Mouse (Mus musculus) right cerebral cortex, postnatal 4 days (tissue): Measurements from ENCODE around the gene Tnik.

ENCODE experiments used
- DNase-seq: peaks from one replicate; pipeline ENCODE4 v3.0.0-alpha.2; 2022

The Tnik gene

GRCm38 (mm10) chr3:28638957-28639356 is 375.9 kb downstream of the Tnik start:
- DNase-seq, result no peak

DNA sequence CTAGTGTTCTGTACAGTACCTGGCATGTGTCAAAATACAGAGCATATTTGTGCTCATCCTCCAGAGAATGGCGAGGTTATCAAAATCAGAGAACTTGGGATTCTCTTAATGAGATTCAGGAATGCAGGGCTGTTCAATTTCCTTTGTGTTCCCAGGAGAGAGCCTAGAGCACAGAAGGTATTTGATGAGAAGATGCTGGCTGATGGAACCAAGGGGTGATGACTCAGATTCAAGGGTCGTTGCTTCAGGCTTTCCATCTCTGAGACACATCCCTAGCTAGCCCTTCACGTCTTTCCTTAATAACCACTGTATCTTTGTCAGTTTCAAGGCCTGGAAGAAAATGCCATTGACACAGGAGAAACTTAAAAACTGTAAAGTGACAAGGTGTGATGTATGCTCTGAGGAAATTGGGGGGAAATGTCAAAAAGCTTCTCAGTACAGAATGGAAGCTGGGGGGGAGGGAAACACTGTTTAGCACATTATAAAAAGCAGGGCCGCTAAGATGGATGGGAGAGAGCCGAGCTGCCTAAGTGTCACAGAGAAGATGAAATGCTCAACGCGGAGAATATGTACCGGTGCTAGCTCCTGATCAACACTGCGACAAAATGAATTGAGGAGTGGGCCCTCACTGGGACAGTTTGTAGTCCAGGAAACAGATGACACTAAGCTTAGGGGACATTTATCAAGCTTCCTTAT is 380.4 kb downstream of the Tnik start:
- no peak for DNase-seq

DNA sequence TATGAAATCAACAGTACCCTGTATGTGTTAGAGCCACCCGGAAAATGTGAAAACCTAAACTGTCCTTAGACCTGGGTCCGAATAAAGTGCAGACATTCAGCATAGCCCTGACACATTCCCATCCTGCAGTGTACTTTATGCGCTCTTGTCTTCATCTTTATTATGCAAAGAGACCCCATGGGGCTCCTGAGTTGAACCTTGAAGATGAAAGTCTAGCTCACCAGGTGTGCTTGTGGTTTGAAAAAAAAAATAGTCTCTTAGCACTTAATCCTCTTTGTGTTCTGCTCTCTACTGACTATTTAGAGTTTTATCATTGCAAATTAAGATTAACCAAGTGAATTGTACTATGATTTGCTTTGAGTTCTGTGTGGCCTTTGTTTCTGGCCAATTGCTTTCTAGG is 389.6 kb downstream of the Tnik start:
- DNase-seq, result no peak

DNA sequence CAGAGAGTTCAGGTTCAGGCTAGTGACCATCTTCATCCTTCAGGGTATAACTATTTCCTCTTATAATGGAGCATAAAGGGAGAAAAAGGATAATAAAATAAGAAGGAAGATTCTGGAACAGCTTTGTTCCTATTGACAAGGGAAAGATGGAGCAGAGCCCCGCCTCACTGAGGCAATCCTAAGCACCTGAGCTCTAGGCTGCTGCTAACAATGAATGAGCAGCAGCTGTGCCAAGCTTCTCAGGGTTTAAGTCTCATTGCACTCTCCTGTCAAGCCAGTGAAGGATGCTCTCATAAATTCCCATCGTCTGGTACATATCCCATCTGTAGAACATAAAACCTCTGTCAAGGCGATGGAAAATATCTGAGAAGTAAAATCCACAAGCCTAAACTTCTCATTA is 390.0 kb downstream of the Tnik start:
- no peak for DNase-seq

DNA sequence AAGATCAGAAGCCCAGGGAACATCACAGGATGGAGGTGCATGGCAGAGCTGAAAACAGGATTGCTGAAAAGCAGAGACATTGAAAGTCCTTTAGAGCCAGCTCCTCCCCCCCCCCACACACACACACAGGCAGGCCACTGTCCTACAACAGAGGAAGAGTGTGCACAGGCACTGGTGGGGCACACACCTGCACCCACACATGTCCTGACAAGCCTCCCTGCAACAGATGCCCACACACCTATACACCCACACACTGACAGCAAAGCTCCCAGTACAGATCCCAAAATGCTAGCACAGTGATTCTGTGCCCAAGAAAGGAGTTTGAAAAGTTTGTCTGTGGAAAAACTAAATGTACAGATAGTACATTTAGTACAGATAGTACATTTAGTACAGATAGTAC is 391.7 kb downstream of the Tnik start:
- no peak for DNase-seq

DNA sequence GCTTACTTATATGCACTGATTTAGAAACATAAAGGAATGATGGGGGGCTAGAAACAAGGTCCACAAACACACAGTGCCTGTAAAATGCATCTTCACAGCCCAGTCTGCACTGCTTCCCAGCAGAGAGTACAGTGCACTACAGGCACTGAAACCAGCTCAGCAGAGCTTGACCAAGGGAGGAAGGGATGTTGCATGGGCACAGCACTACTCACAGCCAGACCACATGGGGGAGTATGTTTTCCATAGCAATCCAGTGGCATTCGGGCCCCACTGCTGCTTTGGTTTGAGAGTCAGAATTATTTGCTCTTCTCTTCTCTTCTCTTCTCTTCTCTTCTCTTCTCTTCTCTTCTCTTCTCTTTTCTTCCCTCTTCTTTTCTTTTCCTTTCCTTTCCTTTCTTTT is 395.3 kb downstream of the Tnik start:
- no peak for DNase-seq

DNA sequence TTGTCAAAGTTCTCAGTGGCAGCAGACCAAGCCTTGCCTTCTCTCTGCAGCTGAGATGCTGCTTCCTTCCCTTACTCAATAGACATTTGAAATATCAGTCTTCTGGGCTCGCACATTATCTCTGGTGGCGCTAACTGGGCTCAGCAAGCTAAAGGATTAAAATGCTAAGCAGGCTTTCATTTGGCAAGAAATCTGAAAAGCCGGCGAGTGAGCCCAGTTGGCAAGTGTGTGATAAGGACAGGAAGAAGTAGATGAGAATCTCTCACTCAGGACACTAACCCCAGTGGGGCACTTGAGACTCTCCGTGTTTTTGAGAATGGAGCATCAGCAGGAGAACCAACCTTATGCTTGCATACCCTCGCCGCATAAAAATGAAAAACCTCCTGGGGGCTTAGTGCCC is 417.8 kb downstream of the Tnik start:
- DNase-seq, result no peak

DNA sequence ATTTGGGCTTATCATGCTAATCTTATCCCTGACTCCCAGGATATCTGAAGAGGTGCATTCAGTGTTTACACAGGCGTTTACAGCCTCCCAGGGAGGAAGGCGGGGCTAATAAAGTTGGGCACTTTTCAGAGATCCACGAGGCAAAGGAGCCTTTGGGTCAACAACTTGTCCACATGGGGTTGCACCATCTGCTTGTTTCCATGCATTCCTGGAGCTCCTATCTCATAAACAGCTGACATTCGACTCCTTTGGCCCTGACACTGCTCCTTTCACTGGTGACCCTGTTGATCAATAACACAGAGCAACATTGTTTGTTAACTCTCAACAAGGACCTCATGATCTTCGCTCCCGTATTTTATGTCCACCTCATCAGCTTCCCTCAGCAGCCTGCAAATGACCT is 418.9 kb downstream of the Tnik start:
- DNase-seq, result no peak

GRCm38 (mm10) chr3:28682411-28682810 is 419.4 kb downstream of the Tnik start:
- no peak for DNase-seq

GRCm38 (mm10) chr3:28685510-28685909 is 422.5 kb downstream of the Tnik start:
- DNase-seq, result no peak

DNA sequence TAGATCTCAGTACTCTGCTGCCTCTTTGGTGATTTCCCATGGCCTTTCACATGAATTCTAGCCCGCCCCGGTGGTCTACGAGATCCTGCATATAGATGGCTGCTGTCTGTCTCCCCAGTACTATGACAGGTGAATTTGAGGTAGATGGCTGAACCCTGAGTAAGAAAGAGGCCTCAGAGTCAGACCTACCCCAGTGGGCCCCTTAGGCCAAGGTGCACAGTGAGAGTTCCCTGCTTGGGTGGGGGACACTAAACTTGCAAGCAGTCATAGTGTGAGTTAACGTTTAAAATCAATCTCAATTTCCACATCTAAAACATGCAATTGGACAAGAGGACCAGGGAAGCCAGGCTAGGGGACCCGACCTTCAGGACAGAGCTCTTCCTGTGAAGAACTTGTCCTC is 431.8 kb downstream of the Tnik start:
- DNase-seq, result no peak

DNA sequence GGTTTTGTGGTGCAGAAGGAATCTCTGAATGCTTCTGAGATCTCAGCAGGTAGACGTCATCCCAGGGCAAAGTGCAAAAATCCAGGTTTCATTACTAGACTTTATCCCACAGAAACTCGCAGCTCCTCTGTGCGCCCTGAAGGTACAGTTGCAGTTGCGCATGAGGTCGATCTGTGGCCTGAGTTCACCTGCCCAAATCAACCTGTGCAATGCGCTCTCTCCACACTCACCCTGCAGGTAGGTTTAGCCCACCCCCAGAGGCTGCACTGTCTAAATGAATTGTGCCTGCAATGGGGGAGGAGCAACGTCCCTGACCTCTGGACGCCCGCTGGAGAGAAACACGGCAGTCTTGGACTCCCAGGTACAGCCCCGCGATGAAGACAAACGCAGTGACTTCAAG is 432.6 kb downstream of the Tnik start:
- no peak for DNase-seq

GRCm38 (mm10) chr3:28696162-28696561 is 433.1 kb downstream of the Tnik start:
- no peak for DNase-seq

- no peak for DNase-seq
Measured at GRCm38 (mm10) chr3:28697797-28698196, 434.8 kb downstream of the Tnik start, which contains the start of gene Slc2a2. Gene Slc2a2 (plus strand): TSS chr3:28697903.

- no peak for DNase-seq
Measured at GRCm38 (mm10) chr3:28699601-28700000, 436.6 kb downstream of the Tnik start.

DNA sequence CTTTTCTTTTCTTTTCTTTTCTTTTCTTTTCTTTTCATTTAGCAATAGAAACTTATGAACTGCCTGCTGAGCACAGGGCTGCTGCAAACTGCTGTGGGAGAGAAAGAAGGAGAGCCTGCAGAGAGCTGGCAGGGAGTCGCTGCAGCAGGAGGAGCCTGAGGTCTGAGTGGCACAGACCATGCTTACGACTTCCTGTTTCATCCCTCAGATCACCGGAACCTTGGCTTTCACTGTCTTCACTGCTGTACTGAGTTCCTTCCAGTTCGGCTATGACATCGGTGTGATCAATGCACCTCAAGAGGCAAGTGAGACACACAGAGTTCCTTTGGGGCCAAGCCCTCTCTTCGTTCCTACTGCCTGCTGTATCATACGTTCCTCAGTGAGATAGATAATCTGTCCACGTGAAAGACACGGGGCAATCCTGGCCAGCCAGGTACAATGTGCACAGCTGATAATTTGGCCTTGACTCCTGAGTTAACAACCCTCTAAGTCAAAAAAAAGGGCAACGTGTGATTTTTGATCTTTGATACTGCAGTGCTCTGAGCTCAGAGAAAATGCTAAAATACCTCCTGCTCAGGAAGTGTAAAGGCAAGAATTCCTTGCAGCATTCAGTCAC is 442.6 kb downstream of the Tnik start:
- no peak for DNase-seq

- DNase-seq, result no peak
Measured at GRCm38 (mm10) chr3:28706736-28707135, 443.7 kb downstream of the Tnik start.

- no peak for DNase-seq
Measured at GRCm38 (mm10) chr3:28709740-28710139, 446.7 kb downstream of the Tnik start.

- DNase-seq, result no peak
Measured at GRCm38 (mm10) chr3:28713913-28714698, 451.1 kb downstream of the Tnik start.

DNA sequence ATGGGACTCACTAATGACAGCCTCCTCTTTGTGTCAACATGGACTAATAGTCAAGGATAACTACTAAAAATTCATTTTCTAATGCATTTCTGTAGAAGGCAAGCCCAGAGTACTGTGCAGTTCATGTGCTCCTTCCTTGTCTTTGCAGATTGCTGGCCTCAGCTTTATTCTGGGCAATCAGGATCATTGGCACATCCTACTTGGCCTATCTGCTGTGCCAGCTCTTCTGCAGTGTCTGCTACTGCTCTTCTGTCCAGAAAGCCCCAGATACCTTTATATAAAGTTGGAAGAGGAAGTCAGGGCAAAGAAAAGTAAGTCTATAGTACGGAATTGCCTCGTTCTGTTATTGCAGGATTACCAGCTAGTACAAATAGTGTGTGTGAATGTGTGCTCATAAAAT is 455.5 kb downstream of the Tnik start:
- DNase-seq, result no peak

GRCm38 (mm10) chr3:28721218-28721617 is 458.2 kb downstream of the Tnik start:
- DNase-seq, result no peak

GRCm38 (mm10) chr3:28721838-28722237 is 458.8 kb downstream of the Tnik start:
- no peak for DNase-seq

DNA sequence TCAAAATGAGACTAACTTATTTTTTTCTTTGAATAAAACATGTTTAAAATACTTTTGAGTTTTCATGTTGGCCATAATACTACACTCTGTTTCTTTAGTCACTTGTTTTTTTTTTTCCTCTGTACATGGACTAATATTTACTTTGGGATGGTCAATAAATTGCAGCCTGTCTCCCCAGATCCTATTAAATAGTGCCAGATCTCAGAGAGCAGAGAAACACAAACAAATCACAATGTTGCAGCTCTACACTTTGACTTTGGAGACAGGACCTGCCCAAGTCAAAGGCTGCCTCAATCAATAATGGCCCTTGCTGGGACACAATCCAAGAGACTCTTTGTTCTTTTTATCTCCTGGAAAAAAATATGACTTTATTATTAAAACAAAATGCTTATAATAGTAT is 459.5 kb downstream of the Tnik start:
- no peak for DNase-seq

GRCm38 (mm10) chr3:28723534-28723933 is 460.5 kb downstream of the Tnik start:
- no peak for DNase-seq
